Mouse (Mus musculus) C2C12 (cell line): ENCODE results near the gene Cd300lb. TPM values are rescaled to one million over a fixed set of nuclear protein-coding genes. Genes with fewer than 3 reads are reported as not detected.
"Not testable (repeated sequence)": the region's sequence is repeated elsewhere in the genome, so short reads cannot be mapped to it uniquely, and the experiment has no call there.

Experiments used
- H3K27me3 ChIP-seq: one replicate; pipeline ENCODE4 v1.6.1; 2011; ENCODE audit not compliant: control insufficient read depth, insufficient read depth, insufficient read length
- H3K36me3 ChIP-seq: one replicate; pipeline ENCODE4 v1.6.1; 2011; ENCODE audit not compliant: control insufficient read depth, insufficient read depth
- H3K4me3 ChIP-seq: one replicate; pipeline ENCODE4 v1.5.1; 2011; ENCODE audit warnings: mild to moderate bottlenecking, control low read depth; ENCODE audit not compliant: poor library complexity, insufficient read depth, severe bottlenecking
- H3K79me2 ChIP-seq: one replicate; pipeline ENCODE4 v1.6.1; 2011; ENCODE audit not compliant: control insufficient read depth, insufficient read depth
- H3K79me3 ChIP-seq: one replicate; pipeline ENCODE4 v1.6.1; 2011; ENCODE audit warnings: low read depth, control low read depth
- H3ac ChIP-seq: one replicate; pipeline ENCODE3; 2011; ENCODE audit warnings: low read depth; ENCODE audit not compliant: control insufficient read depth, insufficient read length
- CEBPB ChIP-seq: IDR thresholded peaks from one replicate; pipeline ENCODE4 v1.6.1; 2011; ENCODE audit warnings: low read depth, mild to moderate bottlenecking, control low read depth, moderate library complexity
- CTCF ChIP-seq: IDR thresholded peaks from one replicate; pipeline ENCODE4 v1.5.1; 2011; ENCODE audit not compliant: control insufficient read depth, insufficient read depth, insufficient read length
- FOSL1 ChIP-seq: IDR thresholded peaks from one replicate; pipeline ENCODE4 v1.8.0; 2011; ENCODE audit warnings: mild to moderate bottlenecking, low read length; ENCODE audit not compliant: poor library complexity, insufficient read depth, severe bottlenecking
- MAX ChIP-seq: IDR thresholded peaks from one replicate; pipeline ENCODE4 v1.6.1; 2011; ENCODE audit warnings: mild to moderate bottlenecking, control low read depth
- MYOD1 ChIP-seq: IDR thresholded peaks from one replicate; pipeline ENCODE4 v1.6.1; 2011; ENCODE audit warnings: low read depth; ENCODE audit not compliant: control insufficient read depth, insufficient read length
- MYOG ChIP-seq: IDR thresholded peaks from one replicate; pipeline ENCODE4 v1.6.1; 2011; ENCODE audit not compliant: control insufficient read depth, insufficient read length; ENCODE audit errors: extremely low read depth
- USF1 ChIP-seq: IDR thresholded peaks from one replicate; pipeline ENCODE4 v1.6.1; 2011; ENCODE audit warnings: low read depth, mild to moderate bottlenecking, control low read depth, moderate library complexity
- polyA plus RNA-seq: library from polyadenylated mRNA; unstranded; fragments of >200 nt; fragmentation: generic; extraction: Trizol; gene quantifications from one replicate; pipeline ENCODE4 v1.2.1, GENCODE M21; 2012; ENCODE audit warnings: missing spikeins

Gene Cd300lb
- polyA plus RNA-seq, 1 experiment, result 0.76 TPM

DNA sequence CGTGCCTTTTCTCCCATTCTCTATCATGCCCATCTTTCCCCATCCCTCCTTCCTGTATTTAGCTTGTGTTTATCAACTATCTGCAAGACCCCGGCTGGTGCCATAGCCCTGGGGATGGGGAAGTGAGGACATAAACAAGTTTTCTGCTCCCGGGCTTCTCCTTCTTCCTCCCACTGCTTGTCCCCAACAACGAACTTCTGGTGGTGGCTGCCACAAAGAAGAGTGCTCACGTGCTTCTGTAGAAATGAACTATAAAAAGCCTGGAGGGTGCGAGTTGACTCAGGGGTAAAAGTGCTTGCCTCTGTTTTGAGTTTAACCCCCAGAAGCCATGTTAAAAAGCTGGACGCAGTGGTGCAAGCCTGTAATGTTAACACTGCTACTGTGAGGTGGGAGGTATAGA is 19.2 kb downstream of the Cd300lb start:
- no peak overlapping the region for H3ac ChIP-seq
- no peaks in the 10 kb centered on the region for H3K27me3 ChIP-seq
- no peaks in the 10 kb centered on the region for H3K36me3 ChIP-seq
- no peaks in the 10 kb centered on the region for H3K79me2 ChIP-seq
- no peaks in the 10 kb centered on the region for H3K79me3 ChIP-seq
- TF ChIP-seq FOSL1 (no peak), MAX (no peak), MYOD1 (no peak), CEBPB (no peak), USF1 (no peak), CTCF (no peak), MYOG (no peak)
- no peak overlapping the region for H3K4me3 ChIP-seq

DNA sequence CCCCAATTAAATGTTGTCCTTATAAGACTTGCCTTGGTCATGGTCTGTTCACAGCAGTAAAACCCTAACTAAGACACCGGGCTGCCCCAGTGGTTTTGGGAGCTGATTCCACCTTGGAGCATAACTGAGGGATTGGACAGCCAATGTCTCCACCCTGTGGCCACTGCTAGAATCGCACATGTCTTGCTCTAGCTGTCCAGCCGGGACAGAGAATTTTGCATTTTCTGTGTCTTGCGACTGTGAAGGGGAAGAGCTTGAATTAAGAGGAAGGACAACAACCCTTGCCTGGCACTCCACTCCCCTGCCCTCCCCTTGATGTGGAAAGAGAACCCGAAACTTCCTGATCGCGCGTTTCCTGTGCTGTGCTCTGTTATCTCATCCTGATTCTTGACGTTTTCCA is 21.3 kb downstream of the Cd300lb start:
- Histone ChIP-seq H3K36me3 (no peaks in the 10 kb centered on the region), H3K27me3 (no peaks in the 10 kb centered on the region), H3K79me3 (no peaks in the 10 kb centered on the region), H3ac (no peak overlapping the region), H3K79me2 (no peaks in the 10 kb centered on the region), H3K4me3 (no peak overlapping the region)
- TF ChIP-seq CTCF (peak; percentile 79), MAX (peak; percentile 84), USF1 (no peak)

DNA sequence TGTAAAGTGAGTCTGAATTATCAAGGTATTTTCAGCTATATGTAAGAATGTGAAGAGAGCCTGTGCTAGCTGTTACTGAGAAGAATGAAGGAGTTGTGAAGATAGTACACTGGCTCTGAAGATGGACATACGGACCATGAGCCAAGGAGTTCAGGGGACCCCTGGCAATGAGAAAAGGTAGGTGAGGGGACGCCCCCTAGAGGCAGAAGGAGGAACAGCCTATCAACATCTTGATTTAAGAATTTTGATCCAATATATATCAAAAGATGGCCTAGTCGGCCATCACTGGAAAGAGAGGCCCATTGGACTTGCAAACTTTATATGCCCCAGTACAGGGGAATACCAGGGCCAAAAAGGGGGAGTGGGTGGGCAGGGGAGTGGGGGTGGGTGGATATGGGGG is 24.6 kb downstream of the Cd300lb start:
- H3K79me3 ChIP-seq, H3K79me2 ChIP-seq, H3K4me3 ChIP-seq, H3ac ChIP-seq, H3K36me3 ChIP-seq, H3K27me3 ChIP-seq: not testable (repeated sequence)

DNA sequence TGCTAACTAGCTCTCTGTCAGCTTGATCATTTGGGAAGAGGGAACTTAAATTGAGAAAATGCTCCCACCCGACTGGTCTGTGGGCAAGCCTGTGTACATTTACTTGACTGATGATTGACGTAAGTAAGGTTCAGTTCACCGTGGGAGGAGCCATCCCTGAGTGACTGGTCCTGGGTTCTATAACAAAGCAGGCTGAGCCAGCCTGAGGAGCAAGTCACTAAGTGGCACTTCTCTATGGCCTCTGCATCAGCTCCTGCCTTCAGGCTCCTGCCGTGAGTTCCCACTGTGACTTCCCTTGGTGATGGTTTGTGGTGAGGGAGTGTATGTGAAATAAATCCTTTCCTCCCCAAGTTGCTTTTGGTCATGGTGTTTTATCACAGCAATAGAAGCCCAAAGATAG is 26.1 kb downstream of the Cd300lb start:
- no peaks in the 10 kb centered on the region for H3K36me3 ChIP-seq
- TF ChIP-seq MYOG (no peak), USF1 (no peak)
- H3K79me2 ChIP-seq, result no peaks in the 10 kb centered on the region
- H3K27me3 ChIP-seq, result no peaks in the 10 kb centered on the region
- H3K4me3 ChIP-seq, result no peak overlapping the region
- no peak overlapping the region for H3ac ChIP-seq
- H3K79me3 ChIP-seq, result no peaks in the 10 kb centered on the region

- Histone ChIP-seq H3K79me2 (no peaks in the 10 kb centered on the region), H3K36me3 (no peaks in the 10 kb centered on the region), H3ac (no peak overlapping the region), H3K79me3 (no peaks in the 10 kb centered on the region), H3K27me3 (no peaks in the 10 kb centered on the region), H3K4me3 (no peak overlapping the region)
- no peak for TF ChIP-seq CTCF
- TF ChIP-seq FOSL1, result no peak
- no peak for TF ChIP-seq MAX
- no peak for TF ChIP-seq MYOD1
- peak; percentile 32 for TF ChIP-seq CEBPB
- no peak for TF ChIP-seq MYOG
These were observed 26.6 kb downstream of the Cd300lb start for GRCm38 (mm10) chr11:114907567-114907966.

- Histone ChIP-seq H3K79me2 (no peaks in the 10 kb centered on the region), H3K27me3 (no peaks in the 10 kb centered on the region), H3K79me3 (no peaks in the 10 kb centered on the region), H3ac (no peak overlapping the region), H3K4me3 (no peak overlapping the region), H3K36me3 (no peaks in the 10 kb centered on the region)
- TF ChIP-seq FOSL1 (no peak), MYOD1 (no peak), MYOG (no peak), MAX (no peak), CEBPB (no peak), CTCF (no peak), USF1 (no peak)
These were observed 31.0 kb downstream of the Cd300lb start for GRCm38 (mm10) chr11:114903224-114903623.

- TF ChIP-seq USF1 (peak; percentile 19), MAX (no peak), FOSL1 (no peak)
- no peak overlapping the region for H3K4me3 ChIP-seq
- H3K36me3 ChIP-seq, result no peaks in the 10 kb centered on the region
- H3ac ChIP-seq, result no peak overlapping the region
- H3K79me2 ChIP-seq, result no peaks in the 10 kb centered on the region
- no peaks in the 10 kb centered on the region for H3K27me3 ChIP-seq
- no peaks in the 10 kb centered on the region for H3K79me3 ChIP-seq
These were observed 36.2 kb downstream of the Cd300lb start for GRCm38 (mm10) chr11:114898026-114898425.
